Mouse (Mus musculus) left cerebral cortex, adult 2 months (tissue): ENCODE measurements at regions not wholly inside any gene's neighbourhood (a gene's known extent, or its start where the extent isn't known, plus 50 kb on each side); places are given as distances from the start of the nearest gene placed in this dataset.

Experiments
- DNase-seq, 2 experiments: peaks; one replicate each; pipeline ENCODE4 v3.0.0; 2021 to 2022; ENCODE audit warnings: low spot score in 2 of 2, mixed read lengths in 1 of 2; ENCODE audit errors: extremely low spot score in 1 of 2
- H3K27ac ChIP-seq: fragments of 200-600 bp; 2 replicates; pipeline ENCODE4 v1.8.1; 2022
- H3K4me3 ChIP-seq: fragments of 200-600 bp; 2 replicates; pipeline ENCODE4 v1.8.1; 2022
- CTCF ChIP-seq: fragments of 200-600 bp; IDR thresholded peaks from 2 replicates; pipeline ENCODE4 v1.8.1; 2022; ENCODE audit warnings: antibody characterized with exemption, mild to moderate bottlenecking, moderate library complexity
- intact Hi-C: fragments of 180-260 bp; cut with DNase I; formaldehyde crosslinking; loops from one replicate; pipeline ENCODE4 v1.15.1; 2025

DNA sequence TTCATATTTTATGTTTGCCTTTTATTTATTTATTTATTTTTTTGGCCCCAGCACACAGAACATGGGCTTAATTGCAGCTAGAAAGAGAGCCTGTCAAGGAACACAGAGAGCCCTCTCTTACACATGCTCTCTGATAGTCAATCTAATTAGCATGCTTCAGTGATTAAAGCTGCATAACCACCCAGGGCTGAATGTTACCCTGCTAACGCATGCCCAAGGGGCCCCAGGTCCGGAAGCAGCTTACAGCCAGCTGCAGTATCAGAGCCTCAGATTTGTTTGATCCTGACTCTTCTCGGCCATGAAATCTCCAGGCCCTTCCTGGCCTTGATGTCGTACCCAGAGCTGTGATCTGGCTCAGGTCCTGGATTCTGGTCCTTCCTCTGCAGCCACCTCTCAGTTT, 569.4 kb upstream of the Gm19410 start:
- intact Hi-C loops: loop anchor here (10.0 kb wide), 1 partner anchor 269 kb away; no protein-coding TSS in a partner anchor
- no peak for DNase-seq
- Histone ChIP-seq H3K27ac (no peak overlapping the region), H3K4me3 (no peak overlapping the region)
- TF ChIP-seq CTCF: no peak

DNA sequence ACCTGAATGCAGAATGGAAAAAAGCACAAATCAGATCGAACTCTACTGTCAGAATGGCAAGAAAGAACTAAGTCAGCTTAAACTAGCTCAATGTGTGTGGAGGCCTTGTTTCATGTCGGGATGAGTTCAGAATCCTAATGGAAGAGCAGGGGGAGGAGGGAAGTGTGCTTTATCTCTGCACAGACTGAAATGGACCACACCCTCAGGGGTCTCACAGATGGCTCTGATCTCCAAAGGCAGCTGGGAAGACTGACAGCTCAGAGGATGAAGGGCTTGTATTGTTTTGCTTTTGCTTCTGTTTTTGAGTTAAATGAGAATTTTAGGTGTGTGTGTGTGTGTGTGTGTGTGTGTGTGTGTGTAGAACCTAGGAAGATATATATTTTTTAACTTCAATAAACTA, 566.8 kb upstream of the Gm19410 start:
- Histone ChIP-seq H3K27ac (no peak overlapping the region), H3K4me3 (no peak overlapping the region)
- intact Hi-C loops: loop anchor here (10.0 kb wide), 1 partner anchor 266 kb away; no protein-coding TSS in a partner anchor
- TF ChIP-seq CTCF: no peak
- DNase-seq: no peak

DNA sequence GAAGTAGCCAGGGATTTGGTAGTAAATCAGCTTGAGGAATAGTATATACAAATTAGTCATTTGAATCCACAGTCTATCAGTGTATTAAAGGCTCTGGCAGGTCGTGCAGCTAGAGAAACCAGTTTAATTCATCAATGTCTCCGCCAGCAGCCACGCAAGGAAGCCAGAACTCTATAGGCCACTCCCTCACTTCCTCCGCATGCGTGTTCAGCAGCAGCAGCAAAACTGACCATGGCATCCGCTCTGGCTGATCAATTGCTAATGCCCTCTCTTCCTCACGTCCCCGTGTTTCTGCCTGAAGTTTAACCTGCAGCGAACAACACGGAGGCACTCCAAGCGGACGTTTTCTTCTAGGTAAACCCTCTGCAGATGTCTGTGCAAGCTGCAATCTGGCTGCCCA, 564.2 kb upstream of the Gm19410 start:
- intact Hi-C loops: no loop called here
- no peak for DNase-seq
- Histone ChIP-seq H3K27ac (no peak overlapping the region), H3K4me3 (no peak overlapping the region)
- TF ChIP-seq CTCF: no peak

DNA sequence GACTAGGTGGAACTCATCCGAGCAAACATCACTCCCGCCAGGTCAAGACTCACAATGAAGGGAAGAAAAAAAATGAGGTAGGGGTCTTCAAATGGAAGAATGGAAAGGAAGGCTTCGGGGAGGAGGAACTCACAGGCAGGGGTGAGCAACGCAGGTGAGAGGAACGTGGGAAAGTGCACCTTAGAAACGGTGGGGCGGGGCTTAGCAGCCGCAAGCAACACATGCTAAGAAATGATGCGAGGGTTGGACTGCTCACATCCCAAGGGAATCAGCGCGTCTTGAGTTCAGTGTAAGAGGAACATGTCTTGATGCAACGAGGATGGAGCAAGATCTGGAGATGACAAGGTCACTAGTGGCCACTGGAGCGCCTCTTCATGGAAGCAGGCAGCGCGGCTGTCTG, 560.6 kb upstream of the Gm19410 start:
- TF ChIP-seq CTCF: no peak
- Histone ChIP-seq H3K27ac (no peak overlapping the region), H3K4me3 (no peak overlapping the region)
- DNase-seq: no peak
- intact Hi-C loops: no loop called here

DNA sequence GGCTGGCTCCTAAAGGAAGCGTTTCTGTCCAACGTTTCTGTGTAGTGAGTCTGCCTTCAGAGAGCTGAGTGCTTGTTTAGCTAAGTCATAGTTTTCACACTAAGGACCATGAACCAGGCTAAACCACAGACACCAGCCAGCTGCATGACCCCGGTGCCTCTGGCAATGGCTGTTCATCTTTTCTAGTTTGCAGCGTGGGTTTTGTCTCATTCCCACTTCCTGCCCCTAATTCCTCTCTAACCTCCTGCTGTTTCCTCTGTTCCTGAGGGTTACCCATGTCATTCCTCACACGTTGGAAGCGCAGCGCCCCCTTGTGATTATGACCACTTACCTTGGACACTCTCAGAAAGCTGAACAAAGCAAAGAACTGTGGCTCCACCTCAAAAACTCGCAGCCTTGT, 560.1 kb upstream of the Gm19410 start:
- peak; percentile 39 for TF ChIP-seq CTCF
- no peak overlapping the region for H3K4me3 ChIP-seq
- no peak overlapping the region for H3K27ac ChIP-seq
- intact Hi-C loops: no loop called here
- DNase-seq: no peak

DNA sequence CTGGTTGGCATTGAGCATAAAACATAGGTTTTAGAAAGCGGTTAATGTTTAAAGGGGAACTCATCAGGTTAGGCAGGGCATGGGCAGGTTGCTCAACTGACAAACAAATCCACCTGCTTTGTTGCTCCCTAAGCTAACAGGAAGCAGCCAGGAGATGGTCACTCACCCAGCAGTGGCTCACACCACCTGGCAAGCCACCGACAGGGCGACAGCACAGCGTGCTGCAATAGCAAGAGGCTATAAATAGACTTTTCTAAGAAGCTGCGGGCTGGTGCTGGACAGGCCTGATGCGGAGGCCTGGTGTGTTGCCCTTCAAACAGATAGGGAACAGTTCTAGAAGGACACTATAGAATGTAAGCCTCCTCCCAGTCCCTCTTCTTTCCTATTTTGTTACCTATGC, 559.3 kb upstream of the Gm19410 start:
- TF ChIP-seq CTCF: no peak
- Histone ChIP-seq H3K4me3 (no peak overlapping the region), H3K27ac (no peak overlapping the region)
- intact Hi-C loops: no loop called here
- no peak for DNase-seq

DNA sequence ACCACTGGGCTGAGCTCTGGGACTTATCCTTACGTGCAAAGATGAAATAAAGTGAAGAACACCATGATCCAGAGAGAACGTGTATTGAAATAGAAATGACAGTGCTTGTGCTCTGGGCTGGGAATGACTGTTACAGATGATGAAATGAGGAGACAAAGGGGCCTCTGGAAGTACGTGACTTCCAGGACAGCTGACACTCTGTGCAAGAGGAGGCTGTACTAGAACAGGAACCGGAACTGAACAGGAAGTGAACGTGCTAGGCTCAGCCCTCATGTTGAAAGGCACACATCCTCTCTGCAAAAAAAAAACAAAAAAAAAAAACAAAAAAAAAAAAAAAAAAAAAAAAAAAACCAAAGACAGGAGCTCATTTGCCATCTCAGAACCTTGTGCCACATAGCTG, 557.2 kb upstream of the Gm19410 start:
- TF ChIP-seq CTCF: no peak
- no peak for DNase-seq
- Histone ChIP-seq H3K27ac (no peak overlapping the region), H3K4me3 (no peak overlapping the region)
- intact Hi-C loops: no loop called here

DNA sequence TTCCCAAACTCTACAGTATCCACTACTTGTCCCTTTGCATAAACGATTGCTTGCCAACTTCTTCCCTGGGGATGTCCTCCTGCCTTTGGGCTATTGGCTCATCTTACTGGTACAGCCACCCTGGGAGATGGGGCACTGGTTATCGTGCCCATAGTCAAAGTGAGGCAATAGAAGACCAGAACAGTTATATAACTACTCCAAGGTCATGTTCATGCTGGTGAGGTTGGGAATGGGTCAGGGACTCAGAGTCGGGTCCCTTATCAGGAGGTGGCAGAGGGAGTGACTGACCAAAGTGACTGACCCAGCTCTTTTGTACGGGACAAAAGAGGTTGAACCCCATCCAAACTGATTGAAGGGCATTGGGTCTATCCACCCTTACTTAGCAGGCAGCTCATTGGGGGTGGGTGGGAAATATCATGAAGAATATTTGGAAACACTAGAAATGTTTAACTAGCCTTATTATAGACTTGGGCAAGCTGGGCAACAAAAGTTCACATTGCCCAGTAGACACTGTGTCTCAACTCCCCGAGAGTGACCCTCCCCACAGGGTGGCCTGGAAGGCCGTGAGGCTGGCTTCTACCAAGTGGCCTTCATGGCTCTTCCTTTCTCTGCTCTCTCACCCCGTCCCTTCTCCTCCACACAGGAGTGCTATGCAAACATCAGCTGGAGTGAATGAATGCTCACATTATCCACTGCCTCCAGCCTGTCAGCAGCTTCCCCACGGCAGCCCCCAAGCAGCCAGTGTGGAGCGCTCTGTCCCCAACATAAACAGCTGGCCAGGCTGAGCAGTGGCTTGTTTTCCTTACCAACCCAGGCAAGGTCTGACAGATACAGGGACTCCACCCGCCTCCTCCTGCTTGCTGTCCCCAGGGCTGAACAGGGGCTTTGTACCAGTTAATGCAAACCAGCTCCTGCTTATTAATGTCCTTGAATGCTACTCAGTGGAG, 553.8 kb upstream of the Gm19410 start:
- no peak overlapping the region for H3K27ac ChIP-seq
- TF ChIP-seq CTCF: no peak
- H3K4me3 ChIP-seq: no peak overlapping the region
- intact Hi-C loops: no loop called here
- no peak for DNase-seq

DNA sequence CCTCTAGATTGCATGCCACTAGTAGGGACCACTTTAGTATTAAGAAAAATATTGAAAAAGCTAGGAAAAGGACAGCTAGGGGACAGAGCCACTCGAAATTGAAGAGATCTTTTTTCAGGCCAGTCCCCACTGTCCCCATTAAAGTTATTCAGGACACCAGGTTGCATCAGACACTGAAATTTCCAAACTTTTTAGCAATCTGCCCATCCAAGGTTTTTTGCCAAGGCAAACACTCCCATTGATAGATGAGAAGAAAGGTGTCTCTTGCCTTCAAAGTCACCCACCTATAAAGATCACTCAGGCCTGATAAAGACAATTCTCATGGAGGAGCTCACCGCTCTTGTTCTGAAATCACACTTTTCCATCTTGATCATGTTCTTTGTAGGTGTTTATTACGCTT, 552.1 kb upstream of the Gm19410 start:
- TF ChIP-seq CTCF: no peak
- H3K4me3 ChIP-seq: no peak overlapping the region
- intact Hi-C loops: no loop called here
- no peak for DNase-seq
- H3K27ac ChIP-seq: no peak overlapping the region

DNA sequence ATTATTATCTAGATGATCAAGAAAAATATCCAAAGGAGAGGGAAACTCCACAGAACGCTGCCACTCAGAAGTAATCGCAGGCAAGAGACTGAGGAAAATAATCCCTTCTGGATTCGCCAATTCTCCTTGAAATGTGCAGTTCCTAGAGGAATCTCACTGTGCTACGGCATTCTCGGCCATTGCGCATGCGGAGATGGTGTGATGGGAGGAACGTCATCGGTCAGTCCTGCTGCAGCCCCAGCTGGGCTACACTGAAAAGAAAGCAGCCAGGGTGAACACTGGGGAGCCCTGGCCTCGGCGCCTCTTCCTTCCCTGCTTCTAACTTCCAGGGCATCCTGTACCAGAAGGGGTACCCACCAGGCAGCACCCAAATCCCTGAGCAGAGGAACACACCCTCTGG, 548.0 kb upstream of the Gm19410 start:
- Histone ChIP-seq H3K27ac (no peak overlapping the region), H3K4me3 (no peak overlapping the region)
- no peak for DNase-seq
- no peak for TF ChIP-seq CTCF
- intact Hi-C loops: no loop called here

DNA sequence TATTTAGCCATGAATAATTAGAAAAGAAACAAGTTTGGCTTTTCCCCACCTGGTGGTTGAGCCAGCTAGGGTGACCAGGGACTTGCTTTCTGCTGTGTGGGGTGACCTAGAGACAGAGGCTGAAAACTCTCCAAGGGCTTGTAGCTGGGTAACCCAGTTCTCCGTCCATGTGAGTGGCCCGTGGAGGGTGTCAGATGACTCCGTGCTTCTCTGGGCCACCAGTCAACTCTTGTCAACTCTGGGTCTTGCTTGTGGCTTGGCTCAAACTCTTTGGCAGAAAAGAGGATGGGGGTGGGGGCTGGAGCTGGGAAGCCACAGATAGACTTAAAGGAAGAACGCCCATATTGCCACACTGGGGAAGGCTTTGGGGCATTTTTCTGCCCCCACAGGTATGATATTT, 547.3 kb upstream of the Gm19410 start:
- TF ChIP-seq CTCF: no peak
- no peak overlapping the region for H3K27ac ChIP-seq
- H3K4me3 ChIP-seq: no peak overlapping the region
- no peak for DNase-seq
- intact Hi-C loops: no loop called here

DNA sequence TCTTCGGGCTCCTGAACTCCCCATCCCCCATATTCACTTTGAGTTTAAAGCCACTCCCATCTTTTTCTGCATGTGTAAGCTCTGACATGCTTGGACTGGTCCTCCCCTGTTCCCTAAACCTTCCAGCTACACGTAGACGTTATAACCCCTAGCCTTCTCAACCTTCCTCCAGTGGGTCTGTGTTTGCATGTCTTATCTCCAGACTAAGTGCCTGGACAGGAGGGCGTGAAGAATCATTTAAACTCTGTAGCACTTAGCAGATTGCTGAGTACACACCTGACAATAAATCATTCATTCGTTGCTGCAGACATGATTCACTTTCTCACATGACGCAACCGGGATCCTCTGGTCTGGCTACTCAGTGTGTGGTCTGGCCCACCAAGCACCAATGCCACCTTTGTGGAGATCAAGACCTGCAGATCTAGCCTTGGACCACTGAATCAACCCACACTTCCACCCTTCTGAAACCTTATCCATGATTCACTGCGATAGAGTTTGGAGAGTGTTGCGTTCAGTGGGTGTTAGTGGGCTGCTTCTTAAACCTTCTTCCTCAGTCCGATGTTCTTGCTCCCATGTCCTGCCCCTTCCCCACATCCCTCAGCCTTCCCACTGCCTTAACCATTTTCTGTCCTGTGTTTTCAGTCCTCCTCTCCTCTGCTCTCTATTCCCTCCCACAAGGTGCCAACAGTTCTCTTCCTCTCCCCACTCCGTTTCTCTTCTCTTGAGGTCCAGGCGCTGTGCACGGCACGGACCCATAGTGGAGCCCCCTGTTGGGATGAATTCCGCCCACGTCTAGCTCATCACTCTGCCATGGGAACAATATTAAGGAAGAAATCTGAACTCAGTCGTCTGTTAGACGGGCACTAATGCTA, 541.3 kb upstream of the Gm19410 start:
- Histone ChIP-seq H3K4me3 (no peak overlapping the region), H3K27ac (no peak overlapping the region)
- DNase-seq: no peak
- intact Hi-C loops: no loop called here
- TF ChIP-seq CTCF: no peak

DNA sequence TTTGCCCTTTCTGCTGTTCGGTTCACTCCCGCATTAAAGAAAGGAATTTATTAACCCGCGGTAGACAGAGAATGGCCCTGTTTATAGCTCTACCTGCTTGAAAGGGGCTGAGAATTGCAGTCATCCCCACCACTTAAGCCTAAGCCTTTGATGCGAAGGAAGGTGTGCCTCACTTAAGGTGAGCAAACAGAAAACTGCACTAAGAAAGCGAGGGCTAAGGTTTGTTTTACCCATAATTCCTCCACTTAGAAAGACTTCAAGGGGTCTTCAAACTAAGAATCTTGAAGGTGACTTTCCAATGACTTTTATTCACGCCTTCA, 540.7 kb upstream of the Gm19410 start:
- H3K27ac ChIP-seq: no peak overlapping the region
- DNase-seq: no peak
- intact Hi-C loops: loop anchor here (5.0 kb wide), 1 partner anchor 242 kb away; no protein-coding TSS in a partner anchor
- no peak overlapping the region for H3K4me3 ChIP-seq
- no peak for TF ChIP-seq CTCF
